Mouse (Mus musculus): ENCODE results near the gene Abl2.
"Not testable (repeated sequence)": the region's sequence is repeated elsewhere in the genome, so short reads cannot be mapped to it uniquely, and the experiment has no call there.

The Abl2 gene

GRCm38 (mm10) chr1:156558024-156558930, at the start of gene Abl2:
TSS of gene Abl2 (plus strand) at chr1:156558786.
- peak; percentile 79 to 82 for DNase-seq (ENCODE audit: low spot score in 2 of 2)

- DNase-seq (ENCODE audit: low spot score in 2 of 2): no peak
Measured at GRCm38 (mm10) chr1:156520136-156520780, 38.3 kb upstream of the Abl2 start.

- no peak for DNase-seq (ENCODE audit: low spot score in 2 of 2)
Measured at GRCm38 (mm10) chr1:156521796-156522517, 36.6 kb upstream of the Abl2 start.

- not testable (repeated sequence) for DNase-seq (ENCODE audit: low spot score in 2 of 2)
Measured at GRCm38 (mm10) chr1:156523842-156524241, 34.7 kb upstream of the Abl2 start, which contains the start of gene Gm10031. TSS of gene Gm10031 (plus strand) at chr1:156524012.

- not testable (repeated sequence) for DNase-seq (ENCODE audit: low spot score in 2 of 2)
Measured at GRCm38 (mm10) chr1:156532476-156533175, 26.0 kb upstream of the Abl2 start.

GRCm38 (mm10) chr1:156533483-156533882, 25.1 kb upstream of the Abl2 start:
- DNase-seq (ENCODE audit: low spot score in 2 of 2): no peak

GRCm38 (mm10) chr1:156533911-156534310, 24.7 kb upstream of the Abl2 start:
- no peak for DNase-seq (ENCODE audit: low spot score in 2 of 2)

GRCm38 (mm10) chr1:156537031-156537430, 21.6 kb upstream of the Abl2 start:
- DNase-seq (ENCODE audit: low spot score in 2 of 2): no peak

- no peak for DNase-seq (ENCODE audit: low spot score in 2 of 2)
Measured at GRCm38 (mm10) chr1:156537701-156538100, 20.9 kb upstream of the Abl2 start.

GRCm38 (mm10) chr1:156538382-156538781, 20.2 kb upstream of the Abl2 start:
- no peak for DNase-seq (ENCODE audit: low spot score in 2 of 2)

- DNase-seq (ENCODE audit: low spot score in 2 of 2): peak; percentile 22 to 38
Measured at GRCm38 (mm10) chr1:156539787-156540560, 18.6 kb upstream of the Abl2 start.

GRCm38 (mm10) chr1:156543999-156544398, 14.6 kb upstream of the Abl2 start:
- DNase-seq (ENCODE audit: low spot score in 2 of 2): no peak

- DNase-seq (ENCODE audit: low spot score in 2 of 2): peak; percentile 49
Measured at GRCm38 (mm10) chr1:156558950-156559640, 509 bp downstream of the Abl2 start.

- DNase-seq (ENCODE audit: low spot score in 2 of 2): no peak
Measured at GRCm38 (mm10) chr1:156559641-156560020, 1.0 kb downstream of the Abl2 start.

GRCm38 (mm10) chr1:156560500-156560899, 1.9 kb downstream of the Abl2 start:
- DNase-seq (ENCODE audit: low spot score in 2 of 2): no peak

GRCm38 (mm10) chr1:156565328-156565727, 6.7 kb downstream of the Abl2 start:
- DNase-seq (ENCODE audit: low spot score in 2 of 2): no peak

GRCm38 (mm10) chr1:156566132-156566531, 7.5 kb downstream of the Abl2 start:
- no peak for DNase-seq (ENCODE audit: low spot score in 2 of 2)

- no peak for DNase-seq (ENCODE audit: low spot score in 2 of 2)
Measured at GRCm38 (mm10) chr1:156569615-156570014, 11.0 kb downstream of the Abl2 start.

- no peak for DNase-seq (ENCODE audit: low spot score in 2 of 2)
Measured at GRCm38 (mm10) chr1:156572952-156573351, 14.4 kb downstream of the Abl2 start.

GRCm38 (mm10) chr1:156581149-156581548, 22.6 kb downstream of the Abl2 start:
- peak in 1 of 2 experiments; percentile 30 for DNase-seq (ENCODE audit: low spot score in 2 of 2)
